Mouse (Mus musculus): ENCODE measurements around the gene Cacna1f.

Gene Cacna1f

GRCm38 (mm10) chrX:7606783-7607182 is at the start of gene Cacna1f:
Gene Cacna1f (plus strand): TSS chrX:7607083.
- DNase-seq = no peak

DNA sequence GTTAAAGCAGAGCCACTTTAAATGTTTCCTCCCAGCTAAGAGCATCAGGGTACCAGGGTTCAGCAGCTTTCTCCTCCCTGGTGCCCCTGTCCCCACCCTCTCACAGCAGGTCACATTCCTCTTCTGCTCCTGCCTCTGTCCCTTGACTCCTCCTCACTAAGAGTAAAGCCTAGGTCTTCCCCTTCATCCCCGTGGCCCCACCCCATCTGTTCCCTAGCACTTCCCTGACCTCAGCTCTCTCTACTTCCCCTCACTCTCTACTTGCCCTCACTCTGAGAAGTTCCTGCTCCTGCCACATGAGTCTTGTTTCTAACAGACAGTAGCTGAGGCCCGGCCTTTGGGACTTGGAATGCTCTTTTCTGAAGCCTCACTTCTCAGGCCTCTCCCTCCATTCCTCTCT is 43.8 kb upstream of the Cacna1f start:
- DNase-seq = no peak

- no peak for DNase-seq
Observed at GRCm38 (mm10) chrX:7566352-7566751, 40.5 kb upstream of the Cacna1f start.

DNA sequence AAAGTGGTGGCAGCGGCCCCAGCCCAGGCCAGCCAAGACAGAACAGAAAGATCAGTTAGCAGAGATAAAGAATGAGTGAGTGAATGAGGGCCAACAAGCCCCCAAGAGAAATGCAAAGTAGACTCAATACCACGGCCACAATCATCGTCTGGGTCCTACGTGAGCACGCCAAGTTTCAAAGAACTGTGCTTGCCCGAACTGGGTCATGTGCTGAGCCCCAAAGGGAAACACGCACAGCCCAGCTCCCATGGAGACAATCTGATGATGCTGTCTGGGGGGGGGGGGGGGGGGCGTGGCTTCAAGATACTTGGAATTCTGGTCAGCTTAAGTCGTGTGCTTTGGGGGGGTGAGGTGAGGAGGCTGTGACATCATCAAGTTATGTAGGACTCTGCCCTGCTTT is 39.4 kb upstream of the Cacna1f start:
- no peak for DNase-seq

DNA sequence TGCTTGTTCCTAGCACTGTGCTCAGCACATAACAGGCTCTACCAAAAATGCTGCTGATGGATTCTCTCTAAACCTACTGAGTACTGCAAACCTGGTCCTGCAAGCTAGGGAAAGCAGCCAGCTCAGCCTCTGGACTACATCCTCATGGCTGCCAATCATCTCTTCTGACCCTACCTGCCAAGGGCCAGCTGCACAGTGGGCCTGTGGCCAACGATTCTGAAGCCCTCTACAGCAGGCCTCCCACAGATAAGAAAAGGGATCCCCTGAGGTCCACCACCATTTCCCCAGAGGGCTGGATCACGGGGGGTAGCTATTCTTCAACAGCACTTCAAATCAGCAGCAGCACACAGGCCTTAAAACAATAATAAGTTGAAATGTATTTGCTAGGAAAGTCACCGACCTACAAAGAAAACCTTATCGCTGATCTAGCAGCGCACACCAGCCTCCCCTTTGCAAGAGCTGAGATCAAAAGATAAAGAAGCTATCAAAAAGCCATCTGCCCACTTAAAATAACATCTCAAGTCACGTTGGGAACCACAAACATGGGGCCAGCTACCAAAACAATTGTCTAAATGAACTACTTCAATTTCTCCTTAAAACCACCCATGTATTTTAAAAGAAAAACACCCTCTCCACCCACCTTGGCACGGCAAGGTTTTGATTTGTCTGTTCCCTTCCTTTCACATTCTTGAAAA is 36.3 kb upstream of the Cacna1f start:
- DNase-seq = peak in 1 of 2 experiments; percentile 18

GRCm38 (mm10) chrX:7571565-7572136 is 35.2 kb upstream of the Cacna1f start:
- no peak for DNase-seq

DNA sequence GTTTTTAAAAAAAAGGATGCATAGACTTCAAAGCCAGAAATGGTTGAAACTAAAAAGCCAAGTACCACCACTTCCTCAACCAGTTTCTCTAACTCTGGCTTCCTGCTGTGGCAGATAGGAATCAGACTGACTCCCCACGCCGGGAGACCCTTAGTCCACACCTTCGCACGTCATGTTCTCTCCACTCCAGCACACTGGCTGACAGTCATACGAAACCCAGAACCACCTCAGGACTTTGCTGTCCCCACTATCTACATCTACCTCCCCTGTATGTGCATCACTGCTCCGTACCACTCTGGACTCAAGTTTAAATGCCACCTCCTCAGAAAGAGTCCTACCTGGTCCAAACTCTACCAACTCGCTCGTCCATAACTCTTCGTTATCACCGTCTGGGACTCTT is 34.4 kb upstream of the Cacna1f start:
- no peak for DNase-seq

DNA sequence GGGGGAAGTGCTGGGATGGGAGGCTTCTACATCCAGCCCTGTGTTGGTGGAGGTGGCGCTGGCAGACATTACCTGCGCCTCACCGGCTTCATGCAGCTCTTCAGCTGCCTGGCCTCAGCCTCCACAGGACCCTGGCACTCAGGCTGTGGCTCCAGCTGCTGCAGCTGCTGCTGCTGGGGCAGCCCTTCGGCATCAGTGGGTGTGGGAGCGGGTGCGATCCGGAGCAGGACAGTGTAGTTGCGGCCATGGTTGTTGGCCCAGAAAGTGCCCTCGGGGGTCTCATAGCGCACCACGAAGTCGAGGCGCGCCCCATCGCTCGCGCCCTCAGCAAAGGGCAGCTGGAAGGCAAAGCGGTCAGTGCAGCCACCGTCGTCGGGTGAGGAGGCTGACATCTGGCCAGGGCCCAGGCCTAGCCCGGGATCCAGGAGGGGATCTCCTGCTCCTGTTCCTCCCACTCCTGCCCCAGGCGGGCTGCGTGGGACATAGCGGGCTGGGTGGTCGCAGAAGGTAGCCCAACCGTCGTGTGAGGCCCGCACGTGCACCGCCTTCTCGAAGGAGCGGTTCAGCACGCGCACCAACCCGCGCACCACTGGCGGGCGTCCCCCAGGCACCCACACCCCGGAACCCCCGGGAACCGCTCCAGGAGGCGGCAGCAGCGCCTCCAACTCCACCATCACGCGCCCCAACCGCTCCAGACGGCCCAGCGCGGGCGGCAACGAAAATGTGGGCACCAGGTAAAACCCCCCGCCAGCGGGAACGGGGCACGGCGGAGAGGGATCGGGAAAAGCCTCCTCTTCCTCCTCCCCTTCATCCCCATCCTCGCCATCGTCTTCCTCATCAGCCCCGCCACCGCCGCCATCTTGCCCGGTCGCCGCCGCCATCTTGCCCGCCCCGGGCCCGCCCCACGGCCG is 33.5 kb upstream of the Cacna1f start, which contains the start of gene Foxp3:
Foxp3 (plus strand) TSS at position 469 of the 911 bp plus-strand sequence.
- peak in 1 of 2 experiments; percentile 53 for DNase-seq

- DNase-seq = peak; percentile 91 to 98
Observed at GRCm38 (mm10) chrX:7574087-7574884, 32.6 kb upstream of the Cacna1f start, which contains the start of gene Ppp1r3f. Gene Ppp1r3f (minus strand): TSS chrX:7574283.

DNA sequence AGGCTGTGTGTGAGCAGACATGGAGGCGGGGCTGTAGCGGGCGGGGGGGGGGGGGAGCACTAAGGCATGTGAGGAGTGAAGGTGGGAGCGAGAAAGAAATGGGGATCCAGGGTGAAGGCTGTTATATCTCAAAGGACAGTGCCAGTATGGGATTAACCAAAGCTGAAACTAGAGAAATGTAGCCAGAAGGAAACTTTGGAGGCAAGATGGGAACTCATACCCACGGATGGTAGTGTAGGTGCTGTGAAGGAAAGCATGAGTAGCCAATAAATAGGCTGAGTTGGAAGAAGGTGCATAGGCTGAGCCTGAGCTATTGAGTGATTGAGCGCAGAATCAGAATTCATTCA is 32.0 kb upstream of the Cacna1f start:
- no peak for DNase-seq

DNA sequence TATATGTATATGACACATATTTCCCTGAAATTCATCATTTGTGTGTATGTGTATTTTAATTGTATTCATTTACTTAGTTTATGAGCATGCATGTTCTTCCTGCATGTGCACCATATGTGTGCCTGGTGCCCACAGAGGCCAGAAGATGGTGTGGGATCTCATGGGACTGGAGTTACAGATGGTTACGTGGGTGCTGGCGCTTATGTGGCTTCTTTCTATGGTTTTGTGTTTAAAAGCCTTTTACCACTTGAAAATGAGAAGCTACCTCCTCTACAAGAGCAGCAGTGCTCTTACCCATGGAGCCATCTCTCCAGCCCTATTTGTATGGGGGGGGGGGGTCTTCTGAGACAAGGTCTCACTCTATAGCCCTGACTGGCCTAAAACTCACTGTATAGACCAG is 25.7 kb upstream of the Cacna1f start:
- no peak for DNase-seq

DNA sequence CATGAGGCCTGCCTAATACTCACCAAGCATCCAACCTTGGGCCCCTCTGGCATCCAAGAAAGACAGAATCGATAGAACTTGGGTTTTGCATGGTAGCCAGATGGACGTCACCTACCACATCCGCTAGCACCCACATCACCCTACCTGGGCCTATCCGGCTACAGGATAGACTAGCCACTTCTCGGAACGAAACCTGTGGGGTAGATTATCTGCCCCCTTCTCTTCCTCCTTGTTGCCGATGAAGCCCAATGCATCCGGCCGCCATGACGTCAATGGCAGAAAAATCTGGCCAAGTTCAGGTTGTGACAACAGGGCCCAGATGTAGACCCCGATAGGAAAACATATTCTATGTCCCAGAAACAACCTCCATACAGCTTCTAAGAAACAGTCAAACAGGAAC is 23.0 kb upstream of the Cacna1f start:
- DNase-seq = no peak

- DNase-seq = no peak
Observed at GRCm38 (mm10) chrX:7586356-7586755, 20.5 kb upstream of the Cacna1f start.

GRCm38 (mm10) chrX:7595371-7595770 is 11.5 kb upstream of the Cacna1f start:
- no peak for DNase-seq

DNA sequence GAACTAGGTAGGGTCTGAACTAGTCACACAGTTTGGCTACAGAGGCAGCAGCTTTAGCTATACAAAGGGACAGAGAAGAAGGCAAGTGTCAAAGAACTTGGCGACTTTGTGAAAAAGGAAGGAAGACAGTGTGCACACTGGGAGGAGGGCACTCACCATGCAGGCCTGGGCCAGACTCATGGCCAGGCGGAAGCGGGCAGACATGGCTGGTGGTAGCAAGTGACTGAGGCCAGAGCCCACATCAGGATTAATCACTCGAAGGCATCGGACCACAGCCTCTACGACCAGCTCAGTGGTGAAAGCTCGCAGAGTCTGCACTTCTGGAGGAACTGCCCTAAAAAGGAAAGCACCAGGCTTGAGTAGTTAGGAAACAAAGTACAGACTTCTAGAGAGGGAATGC is 2.9 kb upstream of the Cacna1f start:
- no peak for DNase-seq

DNA sequence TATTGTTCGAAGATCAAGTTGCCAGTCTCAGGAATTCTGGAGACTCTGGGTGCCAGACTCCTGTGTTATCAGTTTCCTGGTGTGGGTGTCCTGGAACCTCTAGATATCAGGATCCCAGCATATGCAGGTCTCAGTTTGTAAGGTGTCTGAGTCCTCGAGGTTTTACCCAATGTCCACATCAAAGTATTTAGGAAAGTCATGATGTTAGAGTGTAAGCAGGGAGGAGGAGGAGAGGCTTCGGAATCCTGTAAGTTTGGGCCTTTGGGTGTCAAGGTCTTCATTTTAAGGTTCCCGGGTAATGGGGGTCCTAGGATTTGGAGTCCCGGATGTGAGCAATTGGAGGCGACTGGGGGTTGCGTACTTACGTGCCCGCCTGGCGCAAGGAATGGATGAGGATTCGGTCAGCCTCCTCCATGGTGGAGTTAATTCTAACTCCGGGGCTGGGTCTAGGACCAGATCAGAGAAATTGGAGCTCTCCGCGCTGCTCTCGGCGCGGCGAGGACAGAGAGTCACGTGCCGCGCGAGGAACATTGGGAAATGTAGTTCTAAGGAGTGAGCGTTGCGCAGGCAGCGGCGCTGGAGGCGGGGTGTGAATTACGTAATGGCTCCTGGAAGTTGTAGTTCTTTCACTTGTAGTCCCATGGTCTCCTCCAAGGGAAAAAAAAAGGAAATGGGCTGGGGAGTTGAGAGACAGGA is 1.9 kb upstream of the Cacna1f start, which contains the start of gene Ccdc22:
Ccdc22 (minus strand) TSS at position 639 of the 696 bp plus-strand sequence.
- DNase-seq = peak; percentile 83 to 92

DNA sequence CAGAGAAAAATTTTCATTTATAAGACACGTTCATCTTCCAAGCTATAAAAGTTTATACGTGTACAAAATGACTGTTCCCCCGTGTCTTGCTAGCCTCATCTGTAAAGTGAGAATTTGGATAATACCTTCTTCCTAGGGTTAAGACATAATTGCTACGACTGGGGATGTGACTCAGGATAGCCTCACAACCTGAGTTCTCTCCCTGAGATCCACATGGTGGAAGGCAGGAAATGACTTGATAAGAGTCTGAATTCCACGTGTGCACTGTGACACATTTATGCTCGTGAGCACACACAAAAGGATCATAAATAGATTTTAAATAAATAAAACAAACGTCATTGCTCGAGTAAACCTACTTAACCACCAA is 1.3 kb upstream of the Cacna1f start:
- DNase-seq = no peak

GRCm38 (mm10) chrX:7610035-7610434 is 3.2 kb downstream of the Cacna1f start:
- peak; percentile 36 to 42 for DNase-seq

- peak; percentile 26 to 42 for DNase-seq
Observed at GRCm38 (mm10) chrX:7610536-7611258, 3.8 kb downstream of the Cacna1f start.

GRCm38 (mm10) chrX:7617889-7618551 is 11.1 kb downstream of the Cacna1f start:
- no peak for DNase-seq

DNA sequence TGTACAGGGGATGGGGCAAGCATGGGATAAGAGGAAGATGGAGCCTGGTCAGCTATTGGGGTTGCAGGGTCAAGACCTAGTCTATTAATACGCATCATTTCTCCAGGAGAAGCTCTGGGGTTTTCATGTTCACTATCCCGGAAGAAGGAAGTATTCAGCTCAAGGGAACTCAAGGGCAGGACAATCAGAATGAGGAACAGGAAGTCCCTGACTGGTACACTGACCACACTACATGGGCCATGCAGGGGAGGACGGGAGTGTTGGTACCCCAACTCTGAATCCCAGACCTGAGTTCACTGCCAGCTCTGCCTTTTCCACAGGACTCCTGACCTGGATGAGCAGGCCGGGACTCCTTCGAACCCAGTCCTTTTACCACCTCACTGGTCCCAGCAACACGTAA is 25.7 kb downstream of the Cacna1f start:
- no peak for DNase-seq

Measured in cerebellum, adult 18-20 months (tissue).